Mouse (Mus musculus): ENCODE results near the gene Rbpj.
"Not testable (repeated sequence)": the region's sequence is repeated elsewhere in the genome, so short reads cannot be mapped to it uniquely, and the experiment has no call there.

Gene Rbpj

DNA sequence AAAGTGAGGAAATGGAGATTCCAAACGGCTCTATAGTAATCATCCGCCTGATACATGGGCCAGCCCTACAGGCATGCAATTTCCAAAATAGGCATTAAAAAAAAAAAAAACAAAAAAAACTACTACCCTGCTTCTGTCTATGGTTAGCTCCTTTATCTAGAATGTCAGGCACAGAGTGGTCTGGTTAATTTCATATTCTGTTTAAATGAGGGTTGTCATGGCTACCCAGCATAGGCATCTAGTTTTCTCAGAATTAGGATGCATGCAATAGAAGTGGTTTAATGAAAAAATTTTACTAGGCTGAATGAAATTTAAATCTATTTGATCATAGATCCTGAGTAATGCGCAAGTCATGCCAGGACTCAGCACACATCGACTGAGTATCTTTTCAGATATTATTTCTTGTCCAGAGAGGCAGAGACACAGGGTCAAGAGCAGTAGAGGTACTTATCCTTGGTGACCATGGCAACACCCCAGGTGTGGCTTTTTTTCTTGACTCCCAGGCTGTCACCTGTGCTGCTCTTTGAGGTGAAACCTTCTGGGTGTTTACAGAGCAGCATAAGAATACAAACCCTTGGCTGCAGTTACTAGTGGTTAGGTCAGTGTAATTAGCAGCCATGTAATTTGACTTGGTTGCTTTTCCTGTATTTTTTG, 49.1 kb downstream of the Rbpj start:
- no peak for DNase-seq

DNA sequence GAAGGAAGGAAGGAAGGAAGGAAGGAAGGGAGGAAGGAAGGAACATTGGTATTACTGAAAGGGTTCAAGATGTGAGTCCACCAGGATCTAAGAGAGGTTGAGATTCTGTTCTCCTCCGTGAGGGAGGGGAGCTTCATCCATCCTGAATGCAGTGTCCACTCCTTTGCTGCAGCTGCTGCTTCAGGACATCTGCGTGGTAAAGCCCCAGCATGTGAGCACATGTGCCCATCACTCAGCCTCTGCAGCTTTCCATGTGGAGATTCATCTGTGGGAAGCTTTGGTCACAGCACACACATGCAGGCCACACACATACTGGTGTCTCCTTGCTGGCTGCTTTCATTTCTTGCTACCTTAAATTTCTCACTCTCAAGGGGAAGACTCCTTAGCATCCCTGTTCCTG, 50.5 kb downstream of the Rbpj start:
- no peak for DNase-seq

DNA sequence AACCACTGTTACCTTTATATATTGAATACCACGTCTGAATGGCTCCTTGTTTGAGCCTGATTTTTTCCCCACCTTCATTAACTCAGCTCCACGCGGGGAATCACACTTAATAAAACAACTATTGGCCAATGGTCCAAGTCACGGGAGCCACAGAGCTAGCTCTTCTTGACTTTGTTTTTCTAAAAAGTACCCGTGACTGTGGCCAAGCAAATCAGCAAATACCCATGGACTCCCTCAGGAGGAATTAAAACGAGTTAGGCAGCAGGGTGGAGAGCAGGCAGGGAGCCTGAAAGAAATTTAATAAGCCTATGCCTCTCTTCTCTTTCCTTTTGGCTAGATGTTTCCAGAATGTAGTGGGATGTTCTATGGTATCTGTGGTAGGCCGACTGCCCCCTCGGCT, 51.9 kb downstream of the Rbpj start:
- DNase-seq: no peak

DNA sequence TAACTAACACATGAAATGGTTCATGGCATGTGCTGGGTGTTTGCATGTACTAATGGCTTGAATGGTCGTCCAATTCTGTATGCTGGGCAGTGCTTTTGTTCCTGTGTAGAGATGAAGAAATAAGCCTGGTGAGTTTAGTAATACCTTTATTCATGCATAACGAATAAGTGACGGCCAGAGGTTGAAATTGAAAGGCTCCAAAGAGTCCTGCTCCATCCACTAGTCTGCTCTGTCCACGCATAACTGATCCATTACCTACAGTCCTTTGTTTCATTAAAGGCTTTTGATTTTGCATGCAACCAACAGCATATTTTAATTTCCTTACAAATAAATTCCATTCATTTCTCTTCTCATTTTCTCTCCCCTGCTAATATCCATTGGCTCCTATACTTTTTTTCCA, 53.2 kb downstream of the Rbpj start:
- DNase-seq: no peak

DNA sequence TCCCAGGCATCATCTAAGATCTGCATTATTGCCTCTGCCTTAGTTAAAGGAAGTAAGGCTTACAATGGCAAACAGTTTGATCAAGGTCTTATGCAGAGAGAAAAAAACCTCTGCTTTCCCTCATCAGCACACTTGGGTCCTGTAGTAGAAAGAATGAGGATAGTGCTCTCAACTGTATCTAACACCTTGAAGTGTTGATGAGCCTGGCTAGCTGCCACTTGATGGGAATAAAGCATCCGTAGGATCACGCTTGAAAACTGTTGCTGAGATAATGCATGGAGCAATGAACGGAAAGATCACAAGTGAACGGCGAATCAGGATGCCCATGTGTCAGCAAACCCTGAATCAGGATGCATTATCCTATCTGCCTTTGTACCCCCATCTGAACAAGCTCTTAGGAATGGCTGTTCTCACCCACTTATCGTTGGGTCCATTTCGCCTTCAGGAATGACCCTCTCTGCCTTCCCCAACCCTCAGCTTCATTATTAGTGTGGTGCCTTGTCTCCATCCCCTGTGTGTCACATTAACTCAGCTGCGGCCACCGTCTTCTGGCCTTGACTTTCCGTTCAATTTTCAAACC, 54.1 kb downstream of the Rbpj start:
- no peak for DNase-seq

DNA sequence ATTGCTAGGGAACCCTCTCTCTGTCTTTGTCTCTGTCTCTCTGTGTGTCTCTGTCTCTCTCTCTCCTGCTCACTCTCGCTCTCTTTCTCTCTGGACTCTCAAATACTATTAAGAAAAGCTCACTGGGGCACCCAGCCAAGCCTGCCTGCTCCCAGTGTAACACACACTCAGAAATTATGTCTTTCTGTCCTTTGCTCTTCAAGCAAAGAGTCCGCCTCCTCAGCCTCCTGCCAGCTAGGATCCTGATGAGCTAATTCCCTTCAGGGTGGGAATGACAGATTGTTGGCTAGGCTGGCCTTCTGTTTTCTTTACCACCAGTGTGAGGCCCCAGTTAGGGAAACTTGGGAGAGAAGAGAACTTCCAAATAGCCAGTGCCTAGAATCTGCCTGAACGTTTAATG, 57.1 kb downstream of the Rbpj start:
- peak; percentile 96 for DNase-seq

DNA sequence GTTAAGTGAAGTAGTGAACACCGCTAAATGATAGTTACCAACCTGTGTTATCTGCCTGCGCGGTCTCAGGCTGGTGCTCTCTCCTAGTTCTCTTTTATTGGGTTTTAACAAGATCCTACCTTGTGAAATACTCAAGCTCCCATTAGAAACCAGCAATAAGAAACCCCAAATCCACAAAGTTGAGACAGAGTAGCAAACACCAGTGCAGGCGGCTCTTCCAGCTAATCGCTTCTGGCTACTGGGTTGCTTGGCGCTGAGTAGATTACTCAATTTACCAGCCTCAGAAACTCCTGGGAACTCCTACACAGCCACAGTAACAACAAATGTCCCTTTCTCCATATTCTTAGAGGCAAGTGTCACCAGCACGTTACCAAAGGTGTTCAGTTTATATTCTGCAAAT, 58.2 kb downstream of the Rbpj start:
- DNase-seq: no peak

DNA sequence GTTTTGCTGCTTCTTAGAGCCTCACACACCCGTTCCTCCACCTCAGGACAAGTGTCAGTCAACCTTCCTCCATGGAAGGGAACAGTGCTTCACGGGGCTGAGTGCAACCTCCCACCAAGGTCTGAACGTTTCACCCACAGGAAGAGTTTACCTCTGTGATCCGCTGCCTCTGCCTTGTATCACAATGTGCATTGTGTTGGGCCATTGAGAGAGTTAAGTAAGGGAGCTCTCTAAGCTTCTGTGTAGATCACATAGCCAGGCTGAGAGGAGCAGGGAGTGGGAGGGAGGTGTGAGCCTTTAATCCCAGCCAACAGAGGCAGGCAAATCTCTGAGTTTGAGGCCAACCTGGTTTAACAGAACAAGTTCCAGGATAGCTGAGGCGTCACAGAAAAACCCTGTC, 58.9 kb downstream of the Rbpj start:
- no peak for DNase-seq

DNA sequence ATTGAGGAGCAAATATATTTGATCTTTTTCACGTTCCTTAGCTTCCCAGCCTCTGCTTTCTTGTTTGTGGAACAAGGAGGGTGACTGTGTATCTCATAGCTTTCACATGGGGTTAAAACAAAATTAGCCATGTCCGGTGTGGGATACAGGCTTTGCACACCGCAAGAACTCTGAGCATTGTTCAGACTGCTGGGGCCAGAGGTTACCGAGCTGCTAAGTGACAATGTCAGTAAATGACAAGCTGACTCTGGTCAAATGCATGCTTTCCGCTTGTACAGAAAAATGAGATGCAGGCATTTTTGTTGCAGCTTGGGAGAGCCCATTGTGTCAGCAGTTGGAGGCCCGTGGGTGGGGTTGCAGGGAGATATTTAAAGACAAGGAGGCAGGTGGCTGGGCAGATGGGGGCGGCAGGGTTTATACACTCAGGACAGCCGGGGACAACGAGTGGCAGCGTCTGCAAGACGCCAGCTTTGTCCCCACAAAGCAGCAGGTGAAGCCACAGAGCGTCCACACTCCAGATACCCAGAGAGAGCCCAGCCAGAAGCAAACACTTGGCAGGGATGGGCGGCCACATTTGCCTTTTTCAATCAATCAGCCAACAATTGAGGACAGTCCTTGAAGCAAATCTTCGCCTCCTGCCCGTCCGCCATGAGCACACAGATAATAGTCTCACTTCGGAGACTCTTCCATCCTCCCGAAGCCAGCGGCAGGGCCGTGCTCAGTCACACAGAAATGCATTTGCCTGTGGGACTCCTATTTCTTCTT, 59.5 kb downstream of the Rbpj start:
- no peak for DNase-seq

DNA sequence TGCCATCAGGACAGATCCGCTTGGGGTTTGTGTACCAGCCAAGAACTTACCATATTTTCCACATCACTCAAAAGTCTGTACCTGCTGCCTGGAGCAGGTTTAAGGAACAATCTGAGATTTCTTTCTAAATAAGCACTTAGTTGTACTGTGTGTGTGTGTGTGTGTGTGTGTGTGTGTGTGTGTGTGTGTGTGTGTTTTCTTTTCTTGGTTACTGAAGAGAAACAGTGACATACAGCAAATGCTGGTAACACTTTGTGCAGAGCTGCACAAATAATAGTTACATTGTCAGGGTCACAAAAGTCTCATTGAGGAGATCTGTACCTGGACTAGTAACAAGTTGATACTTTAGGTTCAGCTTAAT, 60.1 kb downstream of the Rbpj start:
- no peak for DNase-seq

DNA sequence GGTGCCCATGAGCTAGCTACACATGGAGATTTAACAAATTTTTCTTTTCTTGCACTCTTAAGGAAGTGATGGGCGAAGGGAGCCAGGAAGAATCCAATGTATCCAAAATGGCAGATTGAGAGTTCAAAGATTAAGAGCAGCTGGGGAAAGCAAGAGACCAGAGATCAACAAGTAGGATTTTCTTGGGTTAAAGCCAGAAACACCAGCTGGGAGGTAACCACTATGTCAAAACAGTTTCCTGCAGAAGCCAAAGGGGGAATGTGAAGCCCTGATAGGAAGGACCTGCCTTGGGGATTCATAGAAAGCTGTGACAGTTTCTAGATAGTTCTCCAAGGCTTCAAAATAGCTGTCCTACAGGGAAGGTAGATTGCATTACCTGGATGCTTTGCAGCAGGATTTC, 63.9 kb downstream of the Rbpj start:
- peak; percentile 94 for DNase-seq

DNA sequence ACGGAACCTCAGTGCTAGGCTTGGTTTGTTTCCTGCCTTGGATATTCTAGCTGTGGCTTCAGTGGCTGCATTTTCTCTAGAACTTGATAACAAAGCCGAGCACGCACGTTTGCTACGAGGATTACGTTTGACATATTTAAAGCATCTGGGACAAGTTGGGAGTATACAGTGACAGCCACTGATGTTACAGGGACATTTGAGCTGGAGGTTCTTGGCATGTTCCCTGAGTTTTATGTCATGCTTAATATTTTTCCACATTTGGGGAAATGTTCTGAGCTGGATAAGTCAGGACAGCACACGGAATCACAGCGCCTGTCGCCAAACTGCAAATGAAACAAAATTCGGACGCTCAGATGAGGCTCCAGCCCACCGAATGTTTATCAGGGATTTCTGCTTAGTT, 69.1 kb downstream of the Rbpj start:
- DNase-seq: no peak

DNA sequence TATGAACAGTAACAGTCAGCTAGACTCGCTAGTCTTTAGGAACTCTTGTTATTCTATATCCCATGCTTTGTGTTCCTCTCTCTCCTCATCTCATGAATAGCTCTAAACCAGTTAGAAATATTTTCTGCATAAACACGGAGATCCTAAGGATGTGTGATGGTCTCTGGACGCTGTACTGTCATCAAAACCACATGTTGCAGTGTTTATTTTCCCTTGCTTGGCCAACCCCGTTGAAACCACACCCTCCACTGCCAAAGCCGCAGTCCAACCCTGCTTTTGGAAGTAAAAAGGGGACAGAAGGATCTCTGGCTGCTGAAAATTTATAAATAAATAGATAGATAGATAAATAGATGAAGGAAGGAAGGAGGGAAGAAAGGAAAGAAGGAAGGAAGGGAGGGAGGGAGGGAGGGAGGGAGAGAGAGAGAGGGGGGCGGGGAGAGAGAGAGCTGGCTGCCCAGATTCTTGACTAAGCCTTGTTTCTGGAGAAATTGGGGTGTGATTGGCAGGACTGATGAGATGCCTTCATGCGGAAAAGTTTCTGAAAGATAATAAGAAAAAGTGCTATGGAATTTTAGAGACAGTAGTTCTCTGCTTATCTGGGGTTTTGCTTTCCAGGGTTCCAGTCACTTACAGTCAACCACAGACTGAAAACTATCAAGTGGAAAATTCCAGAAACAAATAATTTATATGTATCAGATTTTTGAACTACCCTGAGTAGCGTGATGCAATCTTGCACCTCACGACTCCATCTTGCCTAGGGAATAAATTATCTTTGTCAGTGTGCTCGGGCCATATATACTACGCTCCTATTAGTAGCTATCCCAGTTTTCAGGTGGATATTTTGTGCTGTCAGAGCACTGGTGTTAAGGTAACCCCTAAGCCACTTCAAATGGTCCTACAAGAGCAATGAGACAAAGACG, 70.9 kb downstream of the Rbpj start:
- DNase-seq: peak; percentile 94

DNA sequence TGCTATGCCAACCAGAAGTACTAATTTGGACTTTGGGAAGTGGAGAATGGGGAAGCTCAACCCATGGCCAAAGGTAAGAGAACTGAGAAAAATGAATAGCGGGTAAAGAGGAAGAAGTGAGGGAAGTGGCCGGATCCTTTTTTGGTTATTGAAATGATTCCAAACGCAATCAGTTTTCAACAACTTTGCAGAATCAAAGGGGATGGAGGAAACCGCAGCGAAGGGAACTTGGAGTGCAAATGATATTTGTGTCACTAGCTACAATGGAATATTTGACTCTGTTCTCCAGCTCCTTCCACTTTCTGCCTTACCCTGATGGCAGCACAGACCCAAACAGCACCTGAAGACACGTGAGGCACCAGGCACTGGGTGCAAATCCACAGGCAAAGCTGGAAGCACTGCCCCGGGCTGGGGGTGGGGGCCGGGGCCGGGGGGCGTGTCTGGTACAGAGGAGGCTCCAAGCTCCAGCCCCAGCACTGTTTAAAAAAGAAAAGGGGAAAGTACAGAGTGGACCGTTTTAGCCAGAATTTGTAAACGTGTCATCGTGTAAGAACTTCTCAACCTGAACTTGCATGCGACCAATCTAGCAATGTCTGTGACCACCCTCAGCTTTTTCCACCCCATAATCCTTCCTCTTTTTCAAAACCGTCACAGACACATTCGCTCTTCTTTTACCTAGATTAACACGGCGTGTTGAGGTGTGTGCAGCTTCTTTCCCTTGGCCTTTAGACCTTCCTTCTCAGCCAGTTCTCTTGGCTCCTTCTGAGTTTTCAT, 74.1 kb downstream of the Rbpj start:
- peak; percentile 97 for DNase-seq

DNA sequence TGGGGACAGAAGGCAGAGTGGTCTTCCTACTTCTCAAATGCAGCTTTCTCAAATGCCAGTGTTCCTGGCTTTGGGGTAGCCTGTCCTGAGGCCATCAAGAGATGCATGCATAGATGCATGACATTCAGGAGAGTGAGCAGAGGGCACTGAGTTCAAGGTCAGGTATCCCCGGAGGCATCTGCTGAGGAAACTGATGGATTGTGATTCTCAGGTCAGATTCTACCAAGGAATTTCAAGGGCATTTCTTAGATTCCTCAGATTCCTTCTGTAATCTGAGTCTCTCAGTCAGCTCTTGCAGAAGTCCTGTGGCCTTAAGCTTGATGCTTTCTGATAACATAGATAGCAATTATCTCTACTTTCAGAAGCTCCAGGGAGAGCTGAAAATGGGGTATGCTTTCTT, 76.1 kb downstream of the Rbpj start:
- no peak for DNase-seq

DNA sequence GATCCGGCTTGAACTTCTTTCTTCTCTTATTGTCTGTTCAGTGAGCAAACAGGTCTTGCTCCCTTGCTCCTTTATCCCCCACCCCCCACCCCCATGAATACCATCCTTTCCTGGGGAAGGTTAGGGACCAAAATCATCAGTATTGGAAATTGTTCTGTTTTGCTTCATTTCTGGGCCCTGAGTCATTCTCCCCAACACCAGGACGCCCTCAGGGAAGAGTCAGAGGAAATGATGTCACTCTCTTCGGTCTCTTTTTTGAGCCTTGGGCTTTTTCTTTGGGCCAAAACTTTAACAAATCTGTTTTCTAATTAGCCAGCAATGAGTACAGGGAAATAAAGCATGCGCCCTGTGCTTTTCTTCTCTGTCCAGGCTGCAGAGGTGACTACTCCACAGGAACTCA, 77.4 kb downstream of the Rbpj start:
- DNase-seq: peak; percentile 89

DNA sequence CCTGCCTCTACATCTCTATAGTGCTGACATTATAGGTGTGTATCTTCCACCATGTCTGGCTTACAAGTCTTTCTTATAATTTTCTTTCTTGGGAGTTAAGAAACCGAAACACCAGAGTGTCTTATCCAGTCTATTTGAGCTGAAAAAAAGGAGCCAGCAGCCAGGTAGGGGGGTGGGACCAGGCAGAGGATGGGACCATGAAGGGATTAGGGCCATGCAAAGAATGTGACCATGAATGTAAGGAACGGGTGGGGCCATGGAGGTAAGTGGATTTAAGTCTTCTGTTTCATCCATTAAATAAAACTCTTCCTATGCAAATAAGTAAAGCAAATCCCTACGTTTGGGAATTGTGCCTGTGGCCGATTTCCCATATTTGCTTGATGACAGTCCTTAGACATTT, 78.0 kb downstream of the Rbpj start:
- no peak for DNase-seq

DNA sequence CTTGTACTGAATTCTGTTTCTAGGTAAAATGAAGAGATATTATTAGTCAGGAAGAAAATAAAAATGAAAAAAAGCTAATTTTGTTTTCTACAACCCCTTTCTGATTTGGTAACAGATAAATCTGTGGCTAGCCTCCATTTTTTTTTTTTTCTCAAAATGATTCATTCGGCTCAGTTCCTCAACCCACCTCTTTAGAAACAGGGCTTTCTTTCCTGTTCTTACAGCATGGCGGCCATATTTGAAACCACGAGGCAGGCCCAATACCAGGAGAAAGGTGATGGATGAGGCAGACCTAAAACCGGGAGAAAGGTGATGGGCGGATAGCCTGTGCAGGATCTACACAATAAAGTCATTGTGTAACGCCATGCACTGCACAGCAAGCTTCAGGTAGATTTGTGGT, 80.5 kb downstream of the Rbpj start:
- DNase-seq: no peak

DNA sequence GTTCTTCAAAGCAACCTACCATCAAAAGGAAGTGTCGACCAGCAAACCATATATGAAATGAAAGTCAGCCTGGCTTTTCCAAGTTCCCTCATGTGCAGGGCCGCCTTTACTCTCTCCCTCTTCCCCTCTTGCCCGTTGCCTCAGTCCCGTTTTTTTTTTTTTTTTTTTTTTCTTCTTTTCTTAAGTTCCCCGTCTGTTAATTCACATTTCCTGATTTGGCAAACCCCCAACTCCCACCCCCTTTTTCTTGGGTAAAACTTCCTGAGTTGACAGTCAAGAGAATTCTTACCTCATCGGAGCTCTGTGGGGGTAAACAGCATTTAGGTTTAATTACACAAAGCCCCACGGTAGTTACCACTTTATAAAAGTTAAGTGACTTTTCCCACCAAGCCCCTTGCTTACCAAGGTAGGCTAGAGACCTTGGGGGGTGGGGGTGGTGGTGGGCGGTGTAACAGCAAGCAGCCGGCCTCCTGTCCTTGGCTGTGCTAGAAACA, 81.1 kb downstream of the Rbpj start:
- DNase-seq: peak; percentile 93

DNA sequence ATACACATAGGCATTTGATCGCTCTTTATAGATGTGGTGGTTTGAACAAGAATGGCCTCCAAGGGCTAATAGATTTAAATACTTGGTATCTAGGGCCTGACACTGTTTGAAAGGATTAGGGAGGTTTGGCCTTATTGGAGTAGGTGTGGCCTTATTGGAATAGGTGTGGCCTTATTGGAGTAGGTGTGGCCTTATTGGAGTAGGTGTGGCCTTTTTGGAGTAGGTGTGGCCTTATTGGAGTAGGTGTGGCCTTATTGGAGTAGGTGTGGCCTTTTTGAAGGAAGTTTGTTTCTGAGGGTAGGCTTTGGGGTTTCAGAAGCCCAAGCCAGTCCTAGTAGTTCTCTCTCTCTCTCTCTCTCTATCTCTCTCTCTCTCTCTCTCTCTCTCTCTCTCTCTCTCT, 84.4 kb downstream of the Rbpj start:
- DNase-seq: not testable (repeated sequence)

DNA sequence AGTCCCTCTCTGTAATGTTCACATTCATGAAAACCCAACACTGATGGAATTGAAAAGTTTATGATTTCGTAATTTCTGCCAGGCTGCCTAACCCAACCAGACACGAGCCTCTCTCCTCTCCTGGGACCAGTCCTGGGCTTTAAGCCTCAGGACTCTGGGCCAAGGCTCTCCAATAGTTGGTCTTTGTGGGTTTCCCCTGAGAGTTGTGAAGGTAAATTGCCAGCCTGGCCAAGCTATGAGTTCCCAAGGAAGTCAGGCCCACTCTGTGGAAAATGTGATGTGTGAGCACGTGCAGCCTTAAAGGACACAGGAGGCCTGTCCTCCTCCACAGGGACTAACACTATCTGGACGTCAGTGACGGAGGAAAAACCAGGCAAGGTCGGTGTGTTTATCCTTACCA, 85.4 kb downstream of the Rbpj start:
- peak; percentile 90 for DNase-seq

DNA sequence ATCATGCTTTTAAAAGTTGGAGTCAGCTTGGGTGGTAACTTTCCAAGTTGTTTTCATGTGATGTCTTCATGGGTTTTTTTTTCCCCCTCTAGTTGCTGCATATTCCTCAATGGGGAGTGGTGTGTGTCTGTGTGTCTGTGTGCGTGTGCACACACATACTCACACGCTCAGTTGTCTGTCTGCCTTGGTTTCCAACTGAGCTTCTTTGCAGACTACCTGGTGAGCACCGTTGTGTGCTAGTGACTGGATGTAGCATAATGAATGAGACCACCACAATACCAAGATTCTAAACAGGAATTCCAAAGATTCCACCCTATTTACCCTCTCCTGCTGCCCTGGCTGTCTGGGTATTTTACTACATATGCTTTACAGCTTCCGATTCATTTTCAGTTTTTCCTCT, 86.0 kb downstream of the Rbpj start:
- DNase-seq: no peak

DNA sequence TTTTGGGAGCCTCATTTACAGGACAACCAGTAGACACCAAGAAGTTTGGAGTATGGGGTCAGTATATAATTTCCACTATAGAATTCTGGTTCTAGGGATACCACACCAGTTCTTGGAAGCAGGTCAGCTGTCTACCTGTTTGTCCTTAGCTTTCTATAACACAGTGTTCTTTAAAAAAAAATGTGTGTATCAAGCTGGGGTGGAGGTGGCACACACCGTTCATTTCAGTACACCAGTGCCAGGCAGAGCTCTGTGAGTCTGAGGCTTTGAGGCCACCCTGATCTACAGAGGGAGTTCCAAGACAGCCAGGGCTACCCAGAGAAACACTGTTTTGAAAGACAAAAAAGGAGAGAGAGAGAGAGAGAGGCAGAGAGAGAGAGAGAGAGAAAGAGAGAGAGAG, 87.3 kb downstream of the Rbpj start:
- peak; percentile 56 for DNase-seq

Measured in heart, adult 11 months (tissue).